Mouse (Mus musculus): ENCODE results near the gene Gm364. TPM values are rescaled to one million over a fixed set of nuclear protein-coding genes. Genes with fewer than 3 reads are reported as not detected.

Gene Gm364
- polyA plus RNA-seq (2016; fragmentation: Nextera tagmentation; extraction: Ambion mirVana) = not detected in 2 replicates

- 90% methylated on average over 12 of the region's 12 CpGs for WGBS
Measured at GRCm38 (mm10) chrX:57408769-57409168, at the start of gene Gm364. Gene Gm364 (plus strand): TSS chrX:57409154.

GRCm38 (mm10) chrX:57359316-57359715 lies 49.6 kb upstream of the Gm364 start:
- no peaks in the 10 kb centered on the region for H3K9me3 ChIP-seq
- no peak for ATAC-seq (ENCODE audit: low FRiP score, low read depth)
- no peak overlapping the region for H3K9ac ChIP-seq (replicated peaks)
- WGBS = 71% methylated on average over 1 of the region's 1 CpGs
- H3K27me3 ChIP-seq = no peaks in the 10 kb centered on the region
- H3K27ac ChIP-seq (replicated peaks) = no peak overlapping the region
- no peak overlapping the region for H3K4me2 ChIP-seq (replicated peaks)
- no peaks in the 10 kb centered on the region for H3K36me3 ChIP-seq
- H3K4me3 ChIP-seq = no peak overlapping the region
- H3K4me1 ChIP-seq = no peaks in the 10 kb centered on the region

More at GRCm38 (mm10) chrX:57408769-57409168, at the start of gene Gm364:
- no peaks in the 10 kb centered on the region for H3K27me3 ChIP-seq
- H3K4me3 ChIP-seq = no peak within 1 kb of the TSS
- no peak within 1 kb of the TSS for H3K4me2 ChIP-seq (replicated peaks)
- no peaks in the 10 kb centered on the region for H3K36me3 ChIP-seq
- H3K27ac ChIP-seq (replicated peaks) = no peak within 1 kb of the TSS
- no peaks in the 10 kb centered on the region for H3K9me3 ChIP-seq
- H3K4me1 ChIP-seq = no peaks in the 10 kb centered on the region
- no peak within 1 kb of the TSS for H3K9ac ChIP-seq (replicated peaks)
- no peak for ATAC-seq (ENCODE audit: low FRiP score, low read depth)

DNA sequence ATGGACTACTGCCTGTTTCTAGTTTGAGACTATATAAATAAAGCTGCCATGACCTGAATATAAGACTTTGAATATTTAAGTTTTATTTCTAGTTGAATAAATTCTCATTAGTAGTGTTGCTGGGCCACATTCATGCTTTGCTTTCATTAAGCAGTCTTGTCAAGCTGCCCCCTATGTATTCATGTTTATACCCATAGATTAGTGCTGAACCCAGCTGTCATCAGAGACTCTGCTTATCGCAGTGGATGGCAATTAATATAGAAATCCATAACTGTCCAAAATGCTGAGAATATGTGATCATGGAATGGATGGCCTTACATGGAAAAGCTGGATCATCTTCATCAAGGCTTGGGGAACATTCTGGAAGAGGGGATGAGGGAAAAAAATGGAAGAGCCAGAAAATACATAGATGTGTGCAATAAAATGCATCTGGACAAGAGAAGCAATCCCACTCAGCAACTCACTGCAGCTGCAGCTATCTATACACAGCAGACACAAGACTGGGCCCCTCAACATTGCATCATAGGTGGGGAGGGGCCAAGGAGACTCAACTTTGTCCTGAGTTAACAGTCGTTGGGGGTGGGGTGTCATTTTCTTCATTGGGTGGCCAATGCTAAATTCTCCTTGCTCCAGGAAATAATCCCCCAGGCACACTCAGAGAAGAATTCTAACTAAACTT lies 43.9 kb upstream of the Gm364 start:
- Histone ChIP-seq H3K27me3 (no peaks in the 10 kb centered on the region), H3K9me3 (no peaks in the 10 kb centered on the region), H3K9ac (replicated peaks) (no peak overlapping the region), H3K36me3 (no peaks in the 10 kb centered on the region), H3K4me2 (replicated peaks) (no peak overlapping the region), H3K4me3 (no peak overlapping the region), H3K27ac (replicated peaks) (no peak overlapping the region), H3K4me1 (no peaks in the 10 kb centered on the region)
- 74% methylated on average over 2 of the region's 2 CpGs for WGBS
- no peak for ATAC-seq (ENCODE audit: low FRiP score, low read depth)

DNA sequence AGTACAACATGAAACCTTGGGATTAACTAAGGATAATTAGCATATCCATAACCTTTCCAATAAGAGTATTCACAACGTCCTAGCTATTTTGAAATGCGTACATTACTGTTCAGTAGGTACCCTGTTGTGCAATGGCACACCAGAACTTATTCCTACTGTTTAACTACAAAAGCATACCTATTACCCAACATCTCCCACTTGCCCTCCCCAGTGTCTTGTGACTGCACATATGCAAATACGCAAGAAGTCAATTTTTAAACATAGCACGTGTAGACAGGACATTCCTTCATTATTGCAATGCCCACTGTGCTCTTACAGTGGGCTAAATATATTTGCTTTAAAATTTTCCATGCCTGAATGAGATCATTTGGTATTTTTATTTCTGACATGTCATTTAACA lies 36.0 kb upstream of the Gm364 start:
- 84% methylated on average over 4 of the region's 4 CpGs for WGBS
- no peak for ATAC-seq (ENCODE audit: low FRiP score, low read depth)
- H3K9ac ChIP-seq (replicated peaks) = no peak overlapping the region

DNA sequence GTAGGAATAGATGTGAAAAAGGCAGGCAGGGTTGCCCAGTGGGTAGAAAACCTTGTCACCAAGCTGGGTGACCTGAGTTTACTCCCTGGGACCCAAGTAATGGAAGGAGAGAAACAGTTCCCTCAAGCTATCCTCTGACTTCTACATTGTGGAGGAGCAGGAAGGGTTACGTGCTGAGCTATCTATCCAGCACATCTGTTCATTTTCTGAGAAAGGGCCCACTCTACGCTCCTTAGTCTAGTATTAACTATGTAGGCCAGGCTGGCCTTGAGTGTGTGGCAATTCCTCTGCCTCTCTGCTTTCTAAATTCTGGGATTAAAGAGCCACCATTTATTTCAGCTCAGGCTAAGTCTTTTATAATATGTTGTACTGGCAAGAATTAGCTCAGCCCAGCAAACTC lies 35.4 kb upstream of the Gm364 start:
- WGBS = 83% methylated on average over 2 of the region's 2 CpGs
- H3K9ac ChIP-seq (replicated peaks) = no peak overlapping the region
- ATAC-seq (ENCODE audit: low FRiP score, low read depth) = no peak
- no peaks in the 10 kb centered on the region for H3K9me3 ChIP-seq
- no peak overlapping the region for H3K4me3 ChIP-seq
- no peaks in the 10 kb centered on the region for H3K27me3 ChIP-seq
- H3K4me2 ChIP-seq (replicated peaks) = no peak overlapping the region
- H3K27ac ChIP-seq (replicated peaks) = no peak overlapping the region
- H3K36me3 ChIP-seq = peaks cover 17% of the 10 kb centered on the region
- no peaks in the 10 kb centered on the region for H3K4me1 ChIP-seq

More for the DNA sequence above, 36.0 kb upstream of the Gm364 start:
- H3K4me2 ChIP-seq (replicated peaks) = no peak overlapping the region
- H3K36me3 ChIP-seq = peaks cover 15% of the 10 kb centered on the region; the same call in 1 of the 2 replicates
- no peaks in the 10 kb centered on the region for H3K27me3 ChIP-seq
- no peak overlapping the region for H3K27ac ChIP-seq (replicated peaks)
- H3K9me3 ChIP-seq = no peaks in the 10 kb centered on the region
- H3K4me1 ChIP-seq = no peaks in the 10 kb centered on the region
- no peak overlapping the region for H3K4me3 ChIP-seq

GRCm38 (mm10) chrX:57374029-57374428 lies 34.9 kb upstream of the Gm364 start:
- H3K36me3 ChIP-seq = peaks cover 21% of the 10 kb centered on the region
- H3K4me3 ChIP-seq = no peak overlapping the region
- no peak for ATAC-seq (ENCODE audit: low FRiP score, low read depth)
- no peaks in the 10 kb centered on the region for H3K9me3 ChIP-seq
- no peaks in the 10 kb centered on the region for H3K27me3 ChIP-seq
- no peak overlapping the region for H3K4me2 ChIP-seq (replicated peaks)
- H3K9ac ChIP-seq (replicated peaks) = no peak overlapping the region
- no peaks in the 10 kb centered on the region for H3K4me1 ChIP-seq
- H3K27ac ChIP-seq (replicated peaks) = no peak overlapping the region
- 83% methylated on average over 2 of the region's 2 CpGs for WGBS

GRCm38 (mm10) chrX:57377096-57377495 lies 31.9 kb upstream of the Gm364 start:
- Histone ChIP-seq H3K9ac (replicated peaks) (no peak overlapping the region), H3K9me3 (no peaks in the 10 kb centered on the region), H3K27me3 (no peaks in the 10 kb centered on the region), H3K36me3 (peaks cover 45% of the 10 kb centered on the region), H3K4me3 (no peak overlapping the region), H3K4me1 (no peaks in the 10 kb centered on the region), H3K27ac (replicated peaks) (no peak overlapping the region), H3K4me2 (replicated peaks) (no peak overlapping the region)
- WGBS = 83% methylated on average over 3 of the region's 3 CpGs
- no peak for ATAC-seq (ENCODE audit: low FRiP score, low read depth)

- no peaks in the 10 kb centered on the region for H3K9me3 ChIP-seq
- H3K4me1 ChIP-seq = no peaks in the 10 kb centered on the region
- peaks cover 46% of the 10 kb centered on the region for H3K36me3 ChIP-seq
- no peak overlapping the region for H3K9ac ChIP-seq (replicated peaks)
- H3K27me3 ChIP-seq = no peaks in the 10 kb centered on the region
- H3K27ac ChIP-seq (replicated peaks) = no peak overlapping the region
- 95% methylated on average over 3 of the region's 3 CpGs for WGBS
- H3K4me3 ChIP-seq = no peak overlapping the region
- no peak for ATAC-seq (ENCODE audit: low FRiP score, low read depth)
- no peak overlapping the region for H3K4me2 ChIP-seq (replicated peaks)
Measured at GRCm38 (mm10) chrX:57378579-57378978, 30.4 kb upstream of the Gm364 start.

- Histone ChIP-seq H3K4me1 (no peaks in the 10 kb centered on the region), H3K9ac (replicated peaks) (no peak overlapping the region), H3K27ac (replicated peaks) (no peak overlapping the region), H3K4me2 (replicated peaks) (no peak overlapping the region), H3K36me3 (peaks cover 60% of the 10 kb centered on the region), H3K4me3 (no peak overlapping the region), H3K27me3 (no peaks in the 10 kb centered on the region), H3K9me3 (no peaks in the 10 kb centered on the region)
- no peak for ATAC-seq (ENCODE audit: low FRiP score, low read depth)
- 79% methylated on average over 5 of the region's 5 CpGs for WGBS
Measured at GRCm38 (mm10) chrX:57380915-57381314, 28.0 kb upstream of the Gm364 start.

DNA sequence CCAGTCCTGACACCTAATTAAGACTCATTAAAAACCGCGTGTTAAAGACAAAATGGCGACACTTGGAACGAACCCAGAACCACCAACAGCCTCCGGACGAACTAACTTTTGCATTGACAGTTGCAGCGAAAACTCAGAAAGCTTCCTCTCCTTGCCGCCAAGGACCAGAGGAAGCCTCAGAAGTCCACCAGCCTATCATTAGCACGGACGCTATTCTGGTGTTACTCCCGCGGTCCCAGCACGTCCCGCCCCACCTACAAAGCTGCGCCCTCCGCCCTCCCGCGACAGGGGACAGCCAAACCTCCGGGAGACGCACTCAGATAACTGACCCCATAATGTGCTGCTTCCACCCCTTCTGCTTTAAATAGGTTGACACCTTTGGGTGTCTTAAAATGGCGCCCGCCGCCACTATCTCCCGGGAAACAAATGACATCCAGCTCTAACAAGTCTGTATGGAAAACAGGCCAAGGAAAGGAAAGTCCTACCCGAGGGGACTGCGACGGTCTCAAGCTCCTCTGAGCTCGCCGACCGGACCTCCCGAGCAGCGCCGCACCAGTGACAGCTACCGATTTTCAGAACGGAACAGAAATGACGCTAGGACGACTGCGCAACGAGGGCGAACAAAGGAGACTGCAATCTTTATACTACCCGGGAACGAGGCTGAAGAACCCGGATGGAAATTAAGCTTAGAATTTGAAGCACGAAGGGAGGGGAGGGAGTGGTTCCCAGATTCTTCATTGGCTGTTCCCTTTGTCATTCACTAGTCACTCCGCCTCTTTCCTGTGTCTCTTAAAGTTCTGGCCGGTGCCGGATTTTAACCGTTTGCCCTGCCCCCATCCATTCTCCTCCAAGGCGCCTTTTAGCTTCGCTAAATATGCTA lies 16.3 kb upstream of the Gm364 start, which contains the start of gene Rbmx:
Rbmx (minus strand) TSS at position 670 of the 880 bp plus-strand sequence.
- WGBS = 25% methylated on average over 50 of the region's 50 CpGs
- H3K9ac ChIP-seq (replicated peaks) = peak within 1 kb of the TSS; percentile 77
- no peaks in the 10 kb centered on the region for H3K27me3 ChIP-seq
- ATAC-seq (ENCODE audit: low FRiP score, low read depth) = peak; percentile 96
- peak within 1 kb of the TSS; percentile 54 for H3K4me2 ChIP-seq (replicated peaks)
- H3K4me3 ChIP-seq = peak within 1 kb of the TSS; percentile 59
- H3K27ac ChIP-seq (replicated peaks) = peak within 1 kb of the TSS; percentile 93
- peaks cover 13% of the 10 kb centered on the region for H3K36me3 ChIP-seq
- H3K4me1 ChIP-seq = no peaks in the 10 kb centered on the region
- H3K9me3 ChIP-seq = no peaks in the 10 kb centered on the region

DNA sequence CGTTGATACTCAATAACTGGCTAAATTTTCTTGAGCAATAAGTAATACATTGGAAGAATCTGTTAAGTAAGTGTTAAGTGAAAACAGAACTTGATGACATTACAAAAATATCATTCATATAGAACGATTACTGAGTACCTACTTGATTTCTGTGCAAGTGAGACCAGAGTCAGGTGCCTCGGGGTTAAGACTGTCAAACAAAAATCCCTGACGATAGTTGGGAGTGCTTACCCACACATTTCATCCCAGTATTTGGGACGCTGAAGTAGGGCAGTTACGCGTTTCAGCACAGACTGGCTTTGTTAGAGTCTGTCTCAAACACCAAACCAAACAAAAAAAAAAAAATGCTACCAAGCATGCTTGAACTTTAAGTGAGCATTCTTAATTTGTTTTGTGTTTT lies 15.5 kb upstream of the Gm364 start:
- H3K27me3 ChIP-seq = no peaks in the 10 kb centered on the region
- no peaks in the 10 kb centered on the region for H3K4me1 ChIP-seq
- no peak overlapping the region for H3K9ac ChIP-seq (replicated peaks)
- ATAC-seq (ENCODE audit: low FRiP score, low read depth) = peak; percentile 24; the same call in 1 of the 2 replicates
- peaks cover 13% of the 10 kb centered on the region for H3K36me3 ChIP-seq
- no peak overlapping the region for H3K27ac ChIP-seq (replicated peaks)
- peak overlapping the region; percentile 31 for H3K4me2 ChIP-seq (replicated peaks)
- H3K4me3 ChIP-seq = no peak overlapping the region
- WGBS = 29% methylated on average over 7 of the region's 7 CpGs
- no peaks in the 10 kb centered on the region for H3K9me3 ChIP-seq

DNA sequence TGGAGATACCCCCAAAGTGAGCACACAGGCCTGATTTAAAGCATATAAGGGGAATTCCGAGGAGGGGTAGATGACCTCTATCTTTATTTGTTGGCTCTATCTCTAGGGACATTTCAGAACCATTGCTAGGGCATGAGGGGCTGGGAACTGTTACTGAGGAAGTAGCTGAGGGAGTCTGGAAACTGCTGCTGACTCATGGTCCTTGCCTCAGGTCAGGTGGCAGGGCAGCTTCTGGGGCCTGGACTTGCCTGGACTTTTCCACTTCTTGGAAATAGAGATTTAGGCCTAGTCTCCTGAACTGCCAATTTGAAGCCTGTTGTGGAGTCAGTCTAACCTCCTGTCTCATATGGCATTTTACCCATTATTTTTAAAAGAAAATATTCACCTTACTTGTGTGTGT lies 7.6 kb upstream of the Gm364 start:
- no peaks in the 10 kb centered on the region for H3K36me3 ChIP-seq

More for the DNA sequence above, 7.6 kb upstream of the Gm364 start:
- no peaks in the 10 kb centered on the region for H3K9me3 ChIP-seq
- no peak overlapping the region for H3K9ac ChIP-seq (replicated peaks)
- H3K4me3 ChIP-seq = no peak overlapping the region
- no peaks in the 10 kb centered on the region for H3K4me1 ChIP-seq
- no peak overlapping the region for H3K4me2 ChIP-seq (replicated peaks)
- no peaks in the 10 kb centered on the region for H3K27me3 ChIP-seq
- no peak overlapping the region for H3K27ac ChIP-seq (replicated peaks)
- ATAC-seq (ENCODE audit: low FRiP score, low read depth) = no peak
- 93% methylated on average over 1 of the region's 1 CpGs for WGBS

Measured in midbrain, embryonic 12.5 days (tissue).